Mouse (Mus musculus) limb, embryonic 12.5 days (tissue): ENCODE data around the gene Il5. TPM values are rescaled to one million over a fixed set of nuclear protein-coding genes. Genes with fewer than 3 reads are reported as not detected.

Source experiments
- ATAC-seq: fragments of 200-750 bp; cut with Nextera tagmentation; 2 replicates; pipeline ENCODE4 v1.8.0; 2017; ENCODE audit warnings: low read depth, moderate TSS enrichment; ENCODE audit not compliant: insufficient number of reproducible peaks, insufficient read depth, low FRiP score, low TSS enrichment
- H3K27ac ChIP-seq: fragments of 300-500 bp; sonication (generic); 2 replicates; pipeline ENCODE4 v1.5.1; 2016; ENCODE audit warnings: mild to moderate bottlenecking, moderate library complexity
- H3K27me3 ChIP-seq: fragments of 300-500 bp; sonication (generic); 2 replicates; pipeline ENCODE4 v1.6.1; 2016; ENCODE audit warnings: mild to moderate bottlenecking, moderate library complexity
- H3K36me3 ChIP-seq: fragments of 300-500 bp; sonication (generic); 2 replicates; pipeline ENCODE4 v1.6.1; 2016; ENCODE audit warnings: mild to moderate bottlenecking, moderate library complexity
- H3K4me1 ChIP-seq: fragments of 300-500 bp; sonication (generic); replicated peaks from 2 replicates; pipeline ENCODE4 v1.6.1; 2016
- H3K4me2 ChIP-seq: fragments of 300-500 bp; sonication (generic); 2 replicates; pipeline ENCODE4 v1.6.1; 2016; ENCODE audit warnings: mild to moderate bottlenecking, moderate library complexity
- H3K4me3 ChIP-seq: fragments of 300-500 bp; sonication (generic); replicated peaks from 2 replicates; pipeline ENCODE4 v1.5.1; 2016; ENCODE audit warnings: mild to moderate bottlenecking
- H3K9ac ChIP-seq: fragments of 300-500 bp; sonication (generic); replicated peaks from 2 replicates; pipeline ENCODE4 v1.6.1; 2016; ENCODE audit warnings: mild to moderate bottlenecking, moderate library complexity
- H3K9me3 ChIP-seq: fragments of 300-500 bp; sonication (generic); 2 replicates; pipeline ENCODE4 v1.6.1; 2016; ENCODE audit warnings: mild to moderate bottlenecking, moderate library complexity
- WGBS: fragments of 180-500 bp; shearing (Covaris S2); methylation state at CpG from one replicate; pipeline ENCODE4 v1.1.7; 2016; 5-methylcytosine and 5-hydroxymethylcytosine counted together
- polyA plus RNA-seq: library from polyadenylated mRNA; unstranded; fragments of >200 nt; fragmentation: Nextera tagmentation; extraction: Ambion mirVana; gene quantifications from 2 replicates; pipeline ENCODE4 v1.2.1, GENCODE M21; 2016

Gene Il5
- polyA plus RNA-seq, 1 experiment from 2014 or later = not detected

DNA sequence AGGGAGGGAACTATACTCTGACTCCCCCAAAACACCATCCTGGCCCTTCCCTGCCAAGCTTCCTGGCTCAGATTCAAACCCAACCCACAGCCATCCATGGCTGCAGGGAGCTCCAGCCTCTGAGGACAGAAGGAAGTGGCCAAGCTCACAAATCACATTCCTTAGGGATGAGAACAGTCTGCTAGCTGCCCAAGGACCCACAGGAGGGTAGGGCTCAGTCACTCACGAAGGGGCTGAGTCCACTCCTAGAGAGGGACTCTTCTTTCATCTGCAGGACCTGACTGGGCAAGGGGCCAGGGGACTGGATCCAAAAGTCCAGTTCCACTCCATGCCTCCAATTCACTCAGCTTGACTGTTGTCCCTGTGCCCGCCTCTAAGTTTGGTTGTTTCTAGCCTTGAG, 41.2 kb downstream of the Il5 start:
- WGBS = 58% methylated on average over 2 of the region's 2 CpGs
- H3K27ac ChIP-seq = no peak overlapping the region
- H3K36me3 ChIP-seq = no peaks in the 10 kb centered on the region
- no peaks in the 10 kb centered on the region for H3K9me3 ChIP-seq
- peaks cover 60% of the 10 kb centered on the region for H3K4me1 ChIP-seq
- H3K27me3 ChIP-seq = peaks cover 15% of the 10 kb centered on the region
- no peak overlapping the region for H3K4me3 ChIP-seq
- ATAC-seq = no peak
- 0 out of 2 replicates have a peak overlapping the region, but pooled peaks have one; percentile 73 for H3K4me2 ChIP-seq
- H3K9ac ChIP-seq = no peak overlapping the region

DNA sequence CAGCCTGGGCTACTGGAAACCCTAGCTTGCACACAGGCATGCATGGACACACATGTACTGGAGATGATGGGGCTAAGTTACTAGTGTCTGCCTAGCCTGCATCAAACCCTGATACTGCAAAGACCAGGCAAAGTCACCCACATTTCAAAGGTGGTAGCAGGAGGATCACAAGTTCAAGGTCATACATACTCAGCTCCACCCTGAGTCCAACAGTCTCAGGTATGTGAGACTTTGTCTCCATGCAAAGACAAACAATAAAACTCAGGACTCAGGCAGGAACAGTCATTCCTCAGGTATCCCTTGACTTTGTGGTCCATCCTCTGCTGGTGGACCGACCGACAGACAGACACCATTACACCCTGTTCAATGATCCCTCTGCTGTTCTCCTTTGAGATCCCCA, 41.8 kb downstream of the Il5 start:
- Histone ChIP-seq H3K9ac (no peak overlapping the region), H3K4me1 (peaks cover 60% of the 10 kb centered on the region), H3K27ac (no peak overlapping the region), H3K36me3 (no peaks in the 10 kb centered on the region), H3K4me3 (peak overlapping the region; percentile 38), H3K9me3 (no peaks in the 10 kb centered on the region), H3K4me2 (peak overlapping the region; percentile 73), H3K27me3 (peaks cover 17% of the 10 kb centered on the region)
- no peak for ATAC-seq
- 72% methylated on average over 2 of the region's 2 CpGs for WGBS

- Histone ChIP-seq H3K9ac (peak overlapping the region; percentile 57; the same call in 1 of the 2 replicates), H3K9me3 (no peaks in the 10 kb centered on the region), H3K4me3 (peak overlapping the region; percentile 38), H3K4me1 (peaks cover 60% of the 10 kb centered on the region), H3K4me2 (peak overlapping the region; percentile 73), H3K27ac (peak overlapping the region; percentile 91), H3K36me3 (no peaks in the 10 kb centered on the region), H3K27me3 (peaks cover 19% of the 10 kb centered on the region)
- ATAC-seq = no peak
- WGBS = 6% methylated on average over 23 of the region's 23 CpGs
Observed at GRCm38 (mm10) chr11:53762827-53763495, 42.4 kb downstream of the Il5 start.

DNA sequence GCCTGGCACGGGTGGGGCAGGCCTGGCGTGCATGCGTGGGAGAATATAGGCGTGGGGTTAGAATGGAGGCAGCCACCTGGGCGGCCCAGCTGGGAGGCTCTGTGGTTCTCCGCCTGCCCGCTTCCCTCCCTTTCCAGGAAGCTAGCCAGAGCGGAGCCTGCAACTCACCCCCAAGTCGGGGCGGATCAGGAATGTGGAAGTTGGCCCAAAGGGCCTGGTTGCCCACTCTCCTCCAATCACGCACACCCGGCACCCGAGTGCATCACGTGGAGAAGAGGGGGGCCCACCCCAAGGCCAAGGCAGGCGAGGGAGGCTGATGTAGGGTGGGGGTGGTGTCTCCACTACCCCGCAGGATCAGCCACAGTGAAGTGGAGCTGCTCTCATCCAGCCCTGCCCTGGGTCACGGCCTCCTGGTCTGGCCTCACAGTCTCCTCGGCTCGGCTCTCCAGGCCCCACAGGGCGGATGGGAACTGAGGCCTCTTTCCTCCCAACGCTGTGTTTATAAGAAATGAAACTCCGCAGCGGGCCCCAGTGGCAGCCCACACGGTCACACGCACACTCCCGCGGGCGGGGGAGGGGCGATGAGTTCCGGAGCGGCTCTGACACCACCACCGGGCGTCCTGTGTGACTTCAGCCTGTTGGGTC, 43.0 kb downstream of the Il5 start:
- Histone ChIP-seq H3K4me3 (peak overlapping the region; percentile 38), H3K27me3 (peaks cover 22% of the 10 kb centered on the region), H3K27ac (peak overlapping the region; percentile 91), H3K36me3 (no peaks in the 10 kb centered on the region), H3K4me1 (peaks cover 59% of the 10 kb centered on the region), H3K9me3 (no peaks in the 10 kb centered on the region), H3K4me2 (peak overlapping the region; percentile 73), H3K9ac (peak overlapping the region; percentile 57)
- ATAC-seq = peak; percentile 83
- 1% methylated on average over 33 of the region's 33 CpGs for WGBS

DNA sequence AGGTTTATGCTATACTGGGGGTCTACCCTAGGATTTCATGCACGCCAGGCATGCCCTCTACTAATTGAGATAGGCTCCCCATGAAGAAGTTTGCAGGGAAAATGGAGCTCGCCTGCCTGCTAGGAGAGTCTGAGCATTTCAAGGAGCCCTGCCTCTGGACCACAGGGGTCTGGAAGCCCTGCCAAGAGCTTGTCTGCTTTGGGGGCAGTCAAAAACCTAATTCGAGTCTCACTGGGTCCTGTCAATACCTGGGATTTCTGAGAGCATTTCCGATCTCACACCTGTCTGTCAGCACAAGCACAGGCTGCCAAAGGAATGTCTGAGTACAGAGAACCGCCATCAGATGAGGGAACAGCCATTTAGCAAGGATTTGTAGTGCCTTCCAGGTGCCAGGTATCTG, 44.0 kb downstream of the Il5 start:
- Histone ChIP-seq H3K4me1 (peaks cover 54% of the 10 kb centered on the region), H3K9ac (no peak overlapping the region), H3K27ac (peak overlapping the region; percentile 91; the same call in 1 of the 2 replicates), H3K27me3 (peaks cover 24% of the 10 kb centered on the region), H3K9me3 (no peaks in the 10 kb centered on the region), H3K36me3 (no peaks in the 10 kb centered on the region), H3K4me3 (no peak overlapping the region), H3K4me2 (no peak overlapping the region)
- no peak for ATAC-seq
- 47% methylated on average over 5 of the region's 5 CpGs for WGBS

DNA sequence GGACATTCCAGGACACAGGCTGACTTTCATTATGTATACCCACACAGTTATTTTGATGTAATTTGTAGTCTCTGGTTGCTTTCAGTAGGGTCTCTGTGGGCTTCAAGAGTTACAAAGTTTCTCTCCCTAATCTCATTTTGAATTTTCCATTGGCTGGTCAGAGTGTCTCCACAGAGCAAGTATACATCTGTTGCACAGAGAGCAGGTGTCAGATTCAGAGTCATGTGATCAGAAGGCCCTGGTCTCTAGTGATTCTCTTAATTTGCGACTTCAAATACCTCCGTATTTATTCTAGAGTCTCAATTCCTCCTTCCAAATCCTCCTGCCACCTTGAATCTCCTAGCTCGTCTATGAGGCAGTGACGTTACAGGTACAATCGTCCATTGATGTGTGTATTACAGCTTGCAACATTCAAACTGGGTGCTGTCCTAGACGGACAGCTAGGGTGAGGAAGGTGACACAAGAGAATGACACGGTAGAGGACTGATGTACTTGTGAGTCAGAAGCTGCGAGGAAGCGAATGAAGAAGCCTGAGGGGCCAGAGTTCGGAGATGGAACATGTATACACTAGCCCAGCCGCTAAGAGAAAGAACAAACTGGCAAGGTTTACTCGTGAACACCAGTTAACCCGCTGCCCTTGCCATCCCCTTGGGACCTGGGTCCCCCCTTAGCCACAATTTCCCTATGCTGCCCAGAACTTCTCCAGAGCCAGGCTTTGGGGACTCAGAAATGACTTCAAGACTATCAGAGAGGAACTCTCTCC, 48.0 kb downstream of the Il5 start:
- H3K4me2 ChIP-seq = no peak overlapping the region
- H3K27me3 ChIP-seq = peaks cover 18% of the 10 kb centered on the region; the same call in 1 of the 2 replicates
- peaks cover 25% of the 10 kb centered on the region for H3K4me1 ChIP-seq
- no peak for ATAC-seq
- 0 out of 2 replicates have a peak, but pooled peaks cover 4% of the 10 kb centered on the region for H3K36me3 ChIP-seq
- H3K27ac ChIP-seq = no peak overlapping the region
- no peak overlapping the region for H3K9ac ChIP-seq
- H3K4me3 ChIP-seq = no peak overlapping the region
- no peaks in the 10 kb centered on the region for H3K9me3 ChIP-seq
- WGBS = 72% methylated on average over 13 of the region's 13 CpGs

DNA sequence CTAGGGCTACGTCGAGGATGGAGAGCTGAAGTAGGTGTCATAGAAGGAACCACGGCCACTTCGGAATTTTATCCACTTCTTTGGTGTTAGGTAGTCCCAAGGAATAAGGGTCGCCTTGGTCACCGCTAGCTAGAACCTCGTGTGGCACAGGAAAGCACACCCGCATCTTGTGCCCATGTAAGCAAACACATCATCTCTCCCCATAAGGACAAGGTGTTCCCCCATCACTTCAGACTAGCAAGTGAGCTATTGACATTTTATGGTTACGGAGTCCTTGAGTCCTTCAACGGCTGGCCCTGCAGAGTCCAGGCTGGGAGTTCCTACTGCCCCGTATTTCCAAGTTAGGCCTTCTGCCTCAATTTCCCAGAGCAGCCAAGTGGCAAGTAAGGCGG, 48.6 kb downstream of the Il5 start:
- H3K27ac ChIP-seq = no peak overlapping the region; the same call in 1 of the 2 replicates
- peaks cover 18% of the 10 kb centered on the region; the same call in 1 of the 2 replicates for H3K27me3 ChIP-seq
- H3K4me2 ChIP-seq = peak overlapping the region; percentile 81
- no peaks in the 10 kb centered on the region for H3K9me3 ChIP-seq
- 51% methylated on average over 12 of the region's 12 CpGs for WGBS
- no peak for ATAC-seq
- H3K36me3 ChIP-seq = peaks cover 9% of the 10 kb centered on the region; the same call in 1 of the 2 replicates
- peak overlapping the region; percentile 79 for H3K4me3 ChIP-seq
- no peak overlapping the region for H3K9ac ChIP-seq
- H3K4me1 ChIP-seq = peaks cover 19% of the 10 kb centered on the region

GRCm38 (mm10) chr11:53769760-53770124, 49.1 kb downstream of the Il5 start, which contains the start of gene Irf1:
Gene Irf1, plus strand, starts transcription at chr11:53770014.
- H3K4me1 ChIP-seq = peaks cover 15% of the 10 kb centered on the region
- peak within 1 kb of the TSS; percentile 51 for H3K27ac ChIP-seq
- under 1% methylated on average over 40 of the region's 40 CpGs for WGBS
- peak; percentile 86 for ATAC-seq
- peak within 1 kb of the TSS; percentile 81 for H3K4me2 ChIP-seq
- peaks cover 15% of the 10 kb centered on the region for H3K36me3 ChIP-seq
- peaks cover 18% of the 10 kb centered on the region; the same call in 1 of the 2 replicates for H3K27me3 ChIP-seq
- H3K4me3 ChIP-seq = peak within 1 kb of the TSS; percentile 79
- no peaks in the 10 kb centered on the region for H3K9me3 ChIP-seq
- H3K9ac ChIP-seq = peak within 1 kb of the TSS; percentile 75

- H3K9ac ChIP-seq = peak overlapping the region; percentile 75
- H3K36me3 ChIP-seq = peaks cover 20% of the 10 kb centered on the region
- H3K9me3 ChIP-seq = no peaks in the 10 kb centered on the region
- peaks cover 12% of the 10 kb centered on the region for H3K4me1 ChIP-seq
- WGBS = under 1% methylated on average over 75 of the region's 75 CpGs
- peaks cover 18% of the 10 kb centered on the region; the same call in 1 of the 2 replicates for H3K27me3 ChIP-seq
- H3K4me3 ChIP-seq = peak overlapping the region; percentile 79
- H3K4me2 ChIP-seq = peak overlapping the region; percentile 81
- ATAC-seq = peak; percentile 71
- peak overlapping the region; percentile 51 for H3K27ac ChIP-seq
Observed at GRCm38 (mm10) chr11:53770125-53770791, 49.7 kb downstream of the Il5 start.

GRCm38 (mm10) chr11:53771001-53771744, 50.6 kb downstream of the Il5 start:
- H3K36me3 ChIP-seq = peaks cover 26% of the 10 kb centered on the region
- peaks cover 18% of the 10 kb centered on the region; the same call in 1 of the 2 replicates for H3K27me3 ChIP-seq
- no peak overlapping the region for H3K27ac ChIP-seq
- peak overlapping the region; percentile 81 for H3K4me2 ChIP-seq
- peak overlapping the region; percentile 79; the same call in 1 of the 2 replicates for H3K4me3 ChIP-seq
- peaks cover 12% of the 10 kb centered on the region for H3K4me1 ChIP-seq
- WGBS = 88% methylated on average over 11 of the region's 11 CpGs
- H3K9me3 ChIP-seq = no peaks in the 10 kb centered on the region
- H3K9ac ChIP-seq = no peak overlapping the region
- no peak for ATAC-seq
